Mouse (Mus musculus): Measurements from ENCODE around the gene Mrpl2.

Gene Mrpl2

GRCm38 (mm10) chr17:46627409-46627808, 18.6 kb upstream of the Mrpl2 start:
- DNase-seq (ENCODE audit: low read depth) = no peak

GRCm38 (mm10) chr17:46628471-46628790, 17.6 kb upstream of the Mrpl2 start:
- DNase-seq (ENCODE audit: low read depth) = no peak

- no peak for DNase-seq (ENCODE audit: low read depth)
Observed at GRCm38 (mm10) chr17:46628791-46629684, 17.0 kb upstream of the Mrpl2 start, which contains the start of gene Ptk7. Gene Ptk7, minus strand, starts transcription at chr17:46629504.

- no peak for DNase-seq (ENCODE audit: low read depth)
Observed at GRCm38 (mm10) chr17:46629685-46630441, 16.2 kb upstream of the Mrpl2 start.

- peak; percentile 80 for DNase-seq (ENCODE audit: low read depth)
Observed at GRCm38 (mm10) chr17:46636831-46637523, 9.1 kb upstream of the Mrpl2 start.

- no peak for DNase-seq (ENCODE audit: low read depth)
Observed at GRCm38 (mm10) chr17:46639929-46640328, 6.1 kb upstream of the Mrpl2 start.

GRCm38 (mm10) chr17:46642060-46642459, 4.0 kb upstream of the Mrpl2 start:
- DNase-seq (ENCODE audit: low read depth) = no peak

GRCm38 (mm10) chr17:46644152-46644805, 1.8 kb upstream of the Mrpl2 start:
- DNase-seq (ENCODE audit: low read depth) = no peak

GRCm38 (mm10) chr17:46644916-46645475, 1.0 kb upstream of the Mrpl2 start:
- no peak for DNase-seq (ENCODE audit: low read depth)

GRCm38 (mm10) chr17:46646322-46646662, 263 bp downstream of the Mrpl2 start:
- no peak for DNase-seq (ENCODE audit: low read depth)

GRCm38 (mm10) chr17:46647279-46647678, 1.2 kb downstream of the Mrpl2 start:
- DNase-seq (ENCODE audit: low read depth) = no peak

GRCm38 (mm10) chr17:46648436-46648835, 2.4 kb downstream of the Mrpl2 start:
- no peak for DNase-seq (ENCODE audit: low read depth)

GRCm38 (mm10) chr17:46649811-46650210, 3.8 kb downstream of the Mrpl2 start:
- DNase-seq (ENCODE audit: low read depth) = no peak

- peak; percentile 87 for DNase-seq (ENCODE audit: low read depth)
Observed at GRCm38 (mm10) chr17:46650232-46651031, 4.4 kb downstream of the Mrpl2 start, which contains the start of gene Cul7. Gene Cul7, plus strand, starts transcription at chr17:46650337.

- no peak for DNase-seq (ENCODE audit: low read depth)
Observed at GRCm38 (mm10) chr17:46651292-46651691, 5.3 kb downstream of the Mrpl2 start.

- DNase-seq (ENCODE audit: low read depth) = no peak
Observed at GRCm38 (mm10) chr17:46651755-46652547, 5.9 kb downstream of the Mrpl2 start.

GRCm38 (mm10) chr17:46656054-46656453, 10.0 kb downstream of the Mrpl2 start:
- DNase-seq (ENCODE audit: low read depth) = no peak

- DNase-seq (ENCODE audit: low read depth) = no peak
Observed at GRCm38 (mm10) chr17:46661351-46661750, 15.3 kb downstream of the Mrpl2 start.

- no peak for DNase-seq (ENCODE audit: low read depth)
Observed at GRCm38 (mm10) chr17:46661981-46662380, 16.0 kb downstream of the Mrpl2 start.

GRCm38 (mm10) chr17:46662730-46663129, 16.7 kb downstream of the Mrpl2 start:
- no peak for DNase-seq (ENCODE audit: low read depth)

Measured in naive thymus-derived CD4-positive, alpha-beta T cell, adult 2 months (primary cell).